Mouse (Mus musculus) midbrain, embryonic 13.5 days (tissue): ENCODE results near the gene Emid1. TPM values are rescaled to one million over a fixed set of nuclear protein-coding genes. Genes with fewer than 3 reads are reported as not detected.
A peak's percentile ranks its signal among the peaks of the same experiment; 100 is the strongest.

Experiments
- ATAC-seq: fragments of 200-750 bp; cut with Nextera tagmentation; 2 replicates; pipeline ENCODE4 v1.8.0; 2017; ENCODE audit warnings: mild to moderate bottlenecking, moderate TSS enrichment, moderate library complexity
- H3K27ac ChIP-seq: fragments of 300-500 bp; sonication (generic); 2 replicates; pipeline ENCODE4 v1.5.1; 2015; ENCODE audit warnings: inconsistent platforms, mild to moderate bottlenecking, moderate library complexity
- H3K27me3 ChIP-seq: fragments of 300-500 bp; sonication (generic); 2 replicates; pipeline ENCODE4 v1.6.1; 2015; ENCODE audit warnings: mild to moderate bottlenecking, inconsistent platforms
- H3K36me3 ChIP-seq: fragments of 300-500 bp; sonication (generic); 2 replicates; pipeline ENCODE4 v1.6.1; 2015; ENCODE audit warnings: mild to moderate bottlenecking, inconsistent platforms
- H3K4me1 ChIP-seq: fragments of 300-500 bp; sonication (generic); replicated peaks from 2 replicates; pipeline ENCODE4 v1.6.1; 2015; ENCODE audit warnings: inconsistent platforms
- H3K4me2 ChIP-seq: fragments of 300-500 bp; sonication (generic); replicated peaks from 2 replicates; pipeline ENCODE4 v1.6.1; 2015; ENCODE audit warnings: moderate library complexity, mild to moderate bottlenecking, inconsistent platforms
- H3K4me3 ChIP-seq: fragments of 300-500 bp; sonication (generic); replicated peaks from 2 replicates; pipeline ENCODE4 v1.5.1; 2015; ENCODE audit warnings: mild to moderate bottlenecking, inconsistent platforms
- H3K9ac ChIP-seq: fragments of 300-500 bp; sonication (generic); replicated peaks from 2 replicates; pipeline ENCODE4 v1.6.1; 2015; ENCODE audit warnings: mild to moderate bottlenecking, inconsistent platforms
- H3K9me3 ChIP-seq: fragments of 300-500 bp; sonication (generic); 2 replicates; pipeline ENCODE4 v1.6.1; 2016; ENCODE audit warnings: mild to moderate bottlenecking, inconsistent platforms
- WGBS: fragments of 180-500 bp; shearing (Covaris S2); methylation state at CpG from one replicate; pipeline ENCODE4 v1.1.7; 2015; 5-methylcytosine and 5-hydroxymethylcytosine counted together
- polyA plus RNA-seq: library from polyadenylated mRNA; unstranded; fragments of >200 nt; fragmentation: Nextera tagmentation; extraction: Ambion mirVana; gene quantifications from 2 replicates; pipeline ENCODE4 v1.2.1, GENCODE M21; 2015

The Emid1 gene
- 5.6 and 6.7 TPM in 2 replicates for polyA plus RNA-seq

DNA sequence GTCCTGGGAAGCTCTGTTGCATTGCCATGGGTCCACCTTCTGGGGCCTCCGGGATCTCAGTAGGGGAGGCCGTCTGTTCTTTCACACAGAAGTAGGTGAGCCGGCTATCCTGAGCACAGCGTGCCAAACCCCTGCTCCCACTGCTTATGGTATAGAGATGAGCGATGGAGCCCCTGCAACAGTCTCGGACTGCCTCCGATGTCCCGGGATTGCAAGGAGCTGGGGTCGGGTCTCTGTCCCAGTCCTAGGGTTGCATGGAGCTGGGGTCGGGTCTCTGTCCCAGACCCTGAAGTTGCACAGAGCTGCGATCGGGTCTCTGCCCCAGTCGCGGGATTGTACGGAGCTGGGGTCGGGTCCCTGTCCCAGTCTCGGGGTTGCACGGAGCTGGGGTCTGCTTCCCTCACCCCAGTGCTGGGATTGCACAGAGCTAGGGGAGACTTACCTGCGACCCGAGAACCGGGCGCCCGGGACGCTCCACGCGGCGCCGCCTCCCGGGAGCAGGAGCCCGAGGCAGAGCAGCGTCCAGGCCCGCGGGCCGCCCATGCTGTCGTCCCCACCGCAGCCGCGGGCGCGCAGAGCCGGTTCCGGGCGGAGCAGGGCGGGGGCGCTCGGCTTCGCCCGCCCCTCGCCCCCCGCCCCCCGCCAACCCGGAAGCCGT lies at the start of gene Emid1:
Gene Emid1 (minus strand): TSS at position 578 of the 658 bp plus-strand sequence.
- no peaks in the 10 kb centered on the region for H3K36me3 ChIP-seq
- peak; percentile 61 for ATAC-seq
- H3K27ac ChIP-seq, result no peak within 1 kb of the TSS
- peak within 1 kb of the TSS; percentile 53 for H3K4me3 ChIP-seq
- WGBS, result under 1% methylated on average over 42 of the region's 53 CpGs
- peaks cover 32% of the 10 kb centered on the region for H3K4me1 ChIP-seq
- H3K27me3 ChIP-seq, result peaks cover 20% of the 10 kb centered on the region; the same call in 1 of the 2 replicates
- H3K9me3 ChIP-seq, result no peaks in the 10 kb centered on the region
- peak within 1 kb of the TSS; percentile 65 for H3K9ac ChIP-seq
- H3K4me2 ChIP-seq, result peak within 1 kb of the TSS; percentile 82

GRCm38 (mm10) chr11:5199879-5200278 lies 47.8 kb upstream of the Emid1 start:
- no peak overlapping the region for H3K4me2 ChIP-seq
- no peak for ATAC-seq
- no peaks in the 10 kb centered on the region for H3K27me3 ChIP-seq
- H3K4me3 ChIP-seq, result no peak overlapping the region
- H3K9me3 ChIP-seq, result no peaks in the 10 kb centered on the region
- H3K36me3 ChIP-seq, result no peaks in the 10 kb centered on the region
- H3K4me1 ChIP-seq, result peaks cover 3% of the 10 kb centered on the region; the same call in 1 of the 2 replicates
- WGBS, result 95% methylated on average over 2 of the region's 2 CpGs
- no peak overlapping the region for H3K27ac ChIP-seq
- no peak overlapping the region for H3K9ac ChIP-seq

DNA sequence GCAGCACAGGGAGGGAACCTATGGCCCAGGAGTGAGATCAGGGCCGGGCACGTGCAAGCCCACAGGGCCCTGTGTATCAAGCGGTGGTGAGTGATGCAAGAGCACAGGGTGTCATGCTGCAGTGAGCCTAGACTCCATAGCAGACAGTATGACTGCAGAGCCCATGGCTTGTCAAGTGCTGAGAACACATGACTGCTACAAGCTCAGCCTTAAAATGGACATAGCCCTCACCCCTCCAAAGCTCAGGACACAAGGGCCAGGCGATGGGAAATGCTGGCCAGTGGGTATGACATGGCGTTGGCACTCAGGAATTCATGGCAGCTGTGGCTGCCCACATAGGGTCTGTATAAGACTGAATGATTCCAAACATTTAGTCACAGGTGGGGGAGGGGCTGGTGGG lies 45.0 kb upstream of the Emid1 start:
- ATAC-seq, result peak; percentile 52; the same call in 1 of the 2 replicates
- WGBS, result 91% methylated on average over 5 of the region's 5 CpGs
- Histone ChIP-seq H3K4me3 (no peak overlapping the region), H3K27me3 (no peaks in the 10 kb centered on the region), H3K4me2 (no peak overlapping the region), H3K9me3 (no peaks in the 10 kb centered on the region), H3K27ac (no peak overlapping the region), H3K36me3 (no peaks in the 10 kb centered on the region), H3K4me1 (peaks cover 3% of the 10 kb centered on the region), H3K9ac (no peak overlapping the region)

- H3K4me2 ChIP-seq, result no peak overlapping the region
- no peak for ATAC-seq
- peaks cover 3% of the 10 kb centered on the region for H3K4me1 ChIP-seq
- no peaks in the 10 kb centered on the region for H3K36me3 ChIP-seq
- 54% methylated on average over 7 of the region's 7 CpGs for WGBS
- H3K4me3 ChIP-seq, result no peak overlapping the region
- H3K27me3 ChIP-seq, result no peaks in the 10 kb centered on the region
- no peak overlapping the region for H3K27ac ChIP-seq
- no peaks in the 10 kb centered on the region for H3K9me3 ChIP-seq
- H3K9ac ChIP-seq, result no peak overlapping the region
Measured at GRCm38 (mm10) chr11:5196583-5196982, 44.5 kb upstream of the Emid1 start.

DNA sequence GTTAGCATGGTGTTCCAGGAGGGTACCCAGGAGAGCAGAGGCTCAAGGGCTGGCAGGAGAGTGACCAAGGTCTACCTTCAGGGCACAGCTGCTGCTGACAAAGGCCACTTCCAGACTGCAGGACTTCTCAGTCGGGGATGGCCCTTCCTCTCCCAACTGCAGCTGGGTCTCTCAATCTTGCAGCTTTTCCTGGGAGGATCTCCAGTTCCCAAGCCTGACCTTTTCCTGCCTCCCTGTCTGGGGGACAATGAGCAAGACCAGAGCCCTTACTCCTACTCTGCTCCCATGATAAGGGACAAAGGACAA lies 41.5 kb upstream of the Emid1 start:
- H3K27ac ChIP-seq, result no peak overlapping the region
- peaks cover 10% of the 10 kb centered on the region for H3K4me1 ChIP-seq
- no peaks in the 10 kb centered on the region for H3K9me3 ChIP-seq
- no peaks in the 10 kb centered on the region for H3K27me3 ChIP-seq
- WGBS, result 60% methylated on average over 1 of the region's 1 CpGs
- ATAC-seq, result no peak
- H3K36me3 ChIP-seq, result no peaks in the 10 kb centered on the region
- H3K4me2 ChIP-seq, result no peak overlapping the region
- H3K9ac ChIP-seq, result no peak overlapping the region
- H3K4me3 ChIP-seq, result no peak overlapping the region

DNA sequence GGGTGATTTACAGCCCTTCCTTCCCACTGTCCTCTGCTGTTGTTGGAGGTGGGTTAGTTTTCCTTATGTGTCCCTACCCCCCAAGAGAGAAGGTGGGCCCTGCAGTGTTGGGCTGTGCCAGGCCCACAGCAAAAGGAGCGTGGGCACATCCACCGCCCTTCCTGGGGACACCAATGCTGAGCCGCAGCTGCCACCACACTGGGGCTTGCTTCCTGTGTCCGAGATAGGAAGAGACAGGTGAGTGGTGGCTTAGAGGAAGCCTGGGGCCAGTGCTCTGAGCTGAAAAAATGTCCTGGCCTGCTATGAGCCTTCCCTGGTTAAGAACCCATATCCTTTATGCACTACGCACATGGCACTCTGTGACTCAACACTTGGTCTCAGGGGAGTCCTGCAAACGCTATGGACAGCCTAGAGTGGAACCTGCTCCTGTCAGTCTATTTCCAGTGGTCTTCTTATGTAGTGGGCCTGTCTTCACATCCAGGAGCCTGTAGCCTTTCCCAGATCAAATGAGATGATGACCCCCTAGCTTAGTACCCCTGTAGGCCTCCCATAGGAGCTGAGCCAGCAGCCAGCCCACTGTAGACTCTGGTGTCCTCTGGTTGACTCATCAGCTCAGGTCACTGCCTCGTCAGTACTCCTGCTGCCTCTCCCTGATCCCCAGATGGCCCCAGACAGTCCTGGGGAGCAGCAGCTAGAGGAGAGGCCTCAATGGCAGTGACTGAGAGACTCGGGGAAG lies 41.0 kb upstream of the Emid1 start:
- no peak for ATAC-seq
- Histone ChIP-seq H3K9me3 (no peaks in the 10 kb centered on the region), H3K27ac (no peak overlapping the region), H3K27me3 (no peaks in the 10 kb centered on the region), H3K4me3 (no peak overlapping the region), H3K4me1 (peaks cover 10% of the 10 kb centered on the region), H3K4me2 (no peak overlapping the region), H3K9ac (no peak overlapping the region), H3K36me3 (no peaks in the 10 kb centered on the region)
- 86% methylated on average over 8 of the region's 8 CpGs for WGBS

GRCm38 (mm10) chr11:5192084-5192516 lies 40.0 kb upstream of the Emid1 start:
- WGBS, result 64% methylated on average over 9 of the region's 9 CpGs
- ATAC-seq, result 0 out of 2 replicates have a peak, but pooled peaks have one; percentile 32
- no peaks in the 10 kb centered on the region for H3K36me3 ChIP-seq

GRCm38 (mm10) chr11:5189239-5189933 lies 37.3 kb upstream of the Emid1 start:
- WGBS, result 56% methylated on average over 9 of the region's 9 CpGs
- Histone ChIP-seq H3K4me1 (peaks cover 14% of the 10 kb centered on the region), H3K36me3 (no peaks in the 10 kb centered on the region), H3K4me3 (no peak overlapping the region), H3K27ac (no peak overlapping the region), H3K27me3 (no peaks in the 10 kb centered on the region), H3K9me3 (no peaks in the 10 kb centered on the region), H3K4me2 (no peak overlapping the region), H3K9ac (no peak overlapping the region)
- ATAC-seq, result no peak

More at GRCm38 (mm10) chr11:5192084-5192516, 40.0 kb upstream of the Emid1 start:
- Histone ChIP-seq H3K9me3 (no peaks in the 10 kb centered on the region), H3K4me1 (peaks cover 7% of the 10 kb centered on the region), H3K27me3 (no peaks in the 10 kb centered on the region), H3K9ac (no peak overlapping the region), H3K27ac (no peak overlapping the region), H3K4me2 (no peak overlapping the region), H3K4me3 (no peak overlapping the region)

DNA sequence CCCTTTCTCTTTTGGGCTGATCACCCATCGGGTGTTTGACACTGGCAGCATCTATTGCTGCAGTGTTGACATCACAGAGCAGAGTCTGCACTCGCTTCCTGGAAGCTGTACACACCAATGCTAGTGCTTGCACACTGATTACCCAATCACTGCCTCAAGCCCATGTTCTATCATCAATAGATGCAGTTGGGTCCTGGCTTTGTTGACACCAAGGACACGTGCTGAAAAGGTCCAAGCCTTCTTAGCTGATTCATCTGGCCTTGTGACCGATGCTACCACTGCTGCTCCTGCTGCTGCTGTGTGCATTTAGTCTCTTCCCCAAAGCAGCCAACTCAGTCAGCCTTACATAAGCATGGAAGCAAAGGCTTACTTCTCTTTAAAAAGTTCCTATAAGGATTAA lies 36.1 kb upstream of the Emid1 start:
- no peaks in the 10 kb centered on the region for H3K9me3 ChIP-seq
- no peak overlapping the region for H3K4me2 ChIP-seq
- H3K4me1 ChIP-seq, result peaks cover 22% of the 10 kb centered on the region
- H3K27ac ChIP-seq, result no peak overlapping the region
- no peak overlapping the region for H3K4me3 ChIP-seq
- H3K36me3 ChIP-seq, result no peaks in the 10 kb centered on the region
- H3K27me3 ChIP-seq, result no peaks in the 10 kb centered on the region
- 89% methylated on average over 4 of the region's 4 CpGs for WGBS
- no peak for ATAC-seq
- H3K9ac ChIP-seq, result no peak overlapping the region

- Histone ChIP-seq H3K4me2 (no peak overlapping the region), H3K4me3 (no peak overlapping the region), H3K9me3 (no peaks in the 10 kb centered on the region), H3K4me1 (peaks cover 22% of the 10 kb centered on the region), H3K9ac (no peak overlapping the region), H3K27ac (no peak overlapping the region; the same call in 1 of the 2 replicates), H3K36me3 (no peaks in the 10 kb centered on the region), H3K27me3 (no peaks in the 10 kb centered on the region)
- no peak for ATAC-seq
- 63% methylated on average over 8 of the region's 9 CpGs for WGBS
Measured at GRCm38 (mm10) chr11:5184832-5185231, 32.8 kb upstream of the Emid1 start.

DNA sequence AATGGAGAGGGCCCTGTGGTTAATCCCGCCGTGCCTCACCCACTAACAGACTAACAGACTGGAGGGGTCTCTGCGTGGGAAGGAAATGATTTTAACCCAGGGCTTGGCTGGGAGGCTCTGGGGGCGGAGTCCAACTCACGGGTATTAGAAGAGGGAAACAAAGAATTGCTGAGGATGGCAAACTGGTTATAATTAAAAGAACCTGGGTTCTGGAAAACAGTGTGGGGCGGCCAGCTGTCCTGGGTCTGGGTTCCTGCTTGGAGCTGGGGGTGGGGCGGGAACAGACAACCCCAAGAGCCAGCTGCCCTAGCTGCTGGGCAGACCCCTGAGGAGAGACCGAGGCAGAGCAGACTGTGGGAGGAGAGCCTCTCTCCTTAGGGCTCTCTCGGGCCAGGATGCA lies 32.2 kb upstream of the Emid1 start:
- no peak overlapping the region for H3K4me2 ChIP-seq
- H3K36me3 ChIP-seq, result no peaks in the 10 kb centered on the region
- 21% methylated on average over 9 of the region's 9 CpGs for WGBS
- H3K4me3 ChIP-seq, result no peak overlapping the region
- peak; percentile 74; the same call in 1 of the 2 replicates for ATAC-seq
- no peaks in the 10 kb centered on the region for H3K27me3 ChIP-seq
- 0 out of 2 replicates have a peak overlapping the region, but pooled peaks have one; percentile 3 for H3K9ac ChIP-seq
- peaks cover 21% of the 10 kb centered on the region for H3K4me1 ChIP-seq
- peak overlapping the region; percentile 53; the same call in 1 of the 2 replicates for H3K27ac ChIP-seq
- H3K9me3 ChIP-seq, result no peaks in the 10 kb centered on the region

DNA sequence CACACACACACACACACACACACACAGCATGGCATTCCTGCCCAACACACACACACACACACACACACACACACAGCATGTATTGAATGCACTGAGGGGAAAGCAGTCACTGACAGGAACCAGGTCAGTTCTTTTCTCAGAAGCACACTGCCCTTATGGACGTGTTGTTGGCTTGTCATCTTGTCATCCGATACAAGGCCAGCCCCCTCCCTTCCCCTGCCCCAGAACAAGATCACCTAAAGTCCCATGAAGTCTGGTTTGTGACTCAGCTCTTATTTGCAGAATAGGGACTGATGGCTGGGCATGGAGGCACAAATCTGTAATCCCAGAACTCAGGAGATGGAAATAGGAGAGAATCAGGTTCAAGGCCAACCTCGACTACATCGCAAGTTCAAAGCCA lies 30.8 kb upstream of the Emid1 start:
- Histone ChIP-seq H3K4me2 (no peak overlapping the region), H3K9me3 (no peaks in the 10 kb centered on the region), H3K27me3 (no peaks in the 10 kb centered on the region), H3K36me3 (no peaks in the 10 kb centered on the region), H3K9ac (no peak overlapping the region), H3K4me1 (peaks cover 21% of the 10 kb centered on the region), H3K4me3 (no peak overlapping the region), H3K27ac (no peak overlapping the region)
- 72% methylated on average over 4 of the region's 4 CpGs for WGBS
- ATAC-seq, result no peak
